Mouse (Mus musculus) heart, embryonic 14.5 days (tissue): ENCODE results near the gene Cnga2. TPM values are rescaled to one million over a fixed set of nuclear protein-coding genes. Genes with fewer than 3 reads are reported as not detected.
"Not testable (repeated sequence)": the region's sequence is repeated elsewhere in the genome, so short reads cannot be mapped to it uniquely, and the experiment has no call there.

Experiments used
- ATAC-seq: fragments of 200-750 bp; cut with Nextera tagmentation; 2 replicates; pipeline ENCODE4 v1.8.0; 2017; ENCODE audit warnings: low read depth, moderate TSS enrichment; ENCODE audit not compliant: insufficient number of reproducible peaks, insufficient read depth, low FRiP score
- H3K27ac ChIP-seq, 2 experiments: fragments of 200-500 bp in 1 of 2; fragments of 300-500 bp in 1 of 2; sonication (generic) in 1 of 2; replicated peaks in 1 of 2; 2 replicates each; pipeline ENCODE4 v1.5.1; 2012 to 2014; ENCODE audit warnings: low read depth in 2 of 2, low read length in 2 of 2, control low read depth in 1 of 2, mild to moderate bottlenecking in 1 of 2, mixed read lengths in 1 of 2; ENCODE audit not compliant: control insufficient read depth in 1 of 2, insufficient read depth in 1 of 2
- H3K27me3 ChIP-seq: fragments of 300-500 bp; sonication (generic); 2 replicates; pipeline ENCODE4 v1.6.1; 2014; ENCODE audit warnings: mild to moderate bottlenecking, low read length, control low read depth; ENCODE audit not compliant: control insufficient read depth, insufficient read depth
- H3K36me3 ChIP-seq: fragments of 300-500 bp; sonication (generic); 2 replicates; pipeline ENCODE4 v1.6.1; 2014; ENCODE audit warnings: mild to moderate bottlenecking, control low read depth, low read length, mixed read lengths; ENCODE audit not compliant: control insufficient read depth, insufficient read depth
- H3K4me1 ChIP-seq, 2 experiments: fragments of 200-500 bp in 1 of 2; fragments of 300-500 bp in 1 of 2; sonication (generic) in 1 of 2; 2 replicates each; pipeline ENCODE4 v1.6.1; 2012 to 2014; ENCODE audit warnings: low read length in 2 of 2, control low read depth in 1 of 2, mixed read lengths in 1 of 2; ENCODE audit not compliant: control insufficient read depth in 2 of 2, insufficient read depth in 2 of 2
- H3K4me2 ChIP-seq: fragments of 300-500 bp; sonication (generic); 2 replicates; pipeline ENCODE4 v1.6.1; 2014; ENCODE audit warnings: mild to moderate bottlenecking, low read length
- H3K4me3 ChIP-seq, 2 experiments: fragments of 200-500 bp in 1 of 2; fragments of 300-500 bp in 1 of 2; sonication (generic) in 1 of 2; 2 replicates each; pipeline ENCODE4 v1.5.1; 2012 to 2014; ENCODE audit warnings: low read length in 2 of 2, mild to moderate bottlenecking in 2 of 2, control low read depth in 1 of 2, low read depth in 1 of 2, moderate library complexity in 1 of 2; ENCODE audit not compliant: control insufficient read depth in 1 of 2, insufficient read depth in 1 of 2
- H3K9ac ChIP-seq: fragments of 300-500 bp; sonication (generic); 2 replicates; pipeline ENCODE4 v1.6.1; 2014; ENCODE audit warnings: mild to moderate bottlenecking, low read length
- H3K9me3 ChIP-seq: fragments of 300-500 bp; sonication (generic); 2 replicates; pipeline ENCODE4 v1.6.1; 2016; ENCODE audit warnings: low read length, control low read depth; ENCODE audit not compliant: control insufficient read depth
- whole genome bisulfite sequencing: fragments of 180-500 bp; shearing (Covaris S2); extraction: QIAGEN DNeasy Blood & Tissue Kit; methylation state at CpG from one replicate; pipeline ENCODE4 v1.1.7; 2014; 5-methylcytosine and 5-hydroxymethylcytosine counted together
- polyA plus RNA-seq: library from polyadenylated mRNA; unstranded; fragments of >200 nt; fragmentation: Nextera tagmentation; extraction: Ambion mirVana; gene quantifications from 2 replicates; pipeline ENCODE4 v1.2.1, GENCODE M21; 2014

Gene Cnga2
- polyA plus RNA-seq, 1 experiment from 2014 or later: 0.23 TPM

GRCm38 (mm10) chrX:71971325-71971724 lies 20.3 kb upstream of the Cnga2 start:
- Histone ChIP-seq H3K27ac (no peak overlapping the region), H3K4me2 (no peak overlapping the region), H3K9me3 (no peaks in the 10 kb centered on the region), H3K4me1 (no peaks in the 10 kb centered on the region), H3K27me3 (no peaks in the 10 kb centered on the region), H3K36me3 (no peaks in the 10 kb centered on the region), H3K9ac (no peak overlapping the region), H3K4me3 (no peak overlapping the region)
- WGBS: 65% methylated on average over 5 of the region's 5 CpGs
- no peak for ATAC-seq

DNA sequence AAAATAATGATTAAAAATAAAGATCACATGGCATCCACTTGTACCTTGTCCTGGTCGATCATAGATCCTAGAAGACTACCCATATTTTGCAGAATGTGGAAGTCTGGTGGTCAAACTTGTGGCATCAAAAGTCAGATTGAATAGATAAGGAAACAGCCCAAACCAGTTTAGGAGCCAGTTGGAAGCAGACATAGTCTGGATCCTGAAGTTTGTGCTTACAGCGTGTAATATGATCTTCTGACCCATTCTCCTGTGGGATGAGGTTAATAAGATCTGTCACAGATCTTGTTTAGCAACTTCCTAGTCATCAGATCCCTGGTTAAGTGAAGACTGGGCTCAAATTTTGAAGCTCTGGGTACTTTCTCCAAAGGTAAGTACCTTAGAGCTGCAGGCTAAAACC lies 19.0 kb upstream of the Cnga2 start, which contains the start of gene Fate1:
Fate1 (plus strand) TSS at position 301 of the 400 bp plus-strand sequence.
- Histone ChIP-seq H3K9me3 (no peaks in the 10 kb centered on the region), H3K27ac (no peak within 1 kb of the TSS), H3K27me3 (no peaks in the 10 kb centered on the region), H3K36me3 (no peaks in the 10 kb centered on the region), H3K9ac (no peak within 1 kb of the TSS), H3K4me3 (no peak within 1 kb of the TSS), H3K4me1 (no peaks in the 10 kb centered on the region), H3K4me2 (no peak within 1 kb of the TSS)
- WGBS: 68% methylated on average over 2 of the region's 2 CpGs
- ATAC-seq: no peak

DNA sequence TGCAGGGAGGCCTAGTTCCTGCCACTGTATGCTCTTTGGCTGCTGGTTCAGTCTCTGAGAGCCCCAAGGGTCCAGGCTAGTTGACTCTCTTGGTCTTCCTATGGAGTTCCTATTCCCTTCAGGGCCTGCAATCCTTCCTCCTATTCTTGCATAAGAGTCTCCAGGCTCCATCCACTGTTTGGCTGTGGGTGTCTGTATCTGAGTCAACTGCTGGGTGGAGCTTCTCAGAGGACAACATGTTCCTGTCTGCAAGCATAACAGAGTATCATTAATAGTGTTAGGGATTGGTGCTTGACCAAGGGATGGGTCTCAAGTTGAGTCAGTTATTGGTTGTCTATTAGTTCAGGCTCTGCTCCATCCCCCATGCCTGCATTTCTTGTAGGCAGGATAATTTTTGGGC lies 14.0 kb upstream of the Cnga2 start:
- not testable (repeated sequence) for ATAC-seq, H3K4me2 ChIP-seq, H3K27me3 ChIP-seq, H3K4me1 ChIP-seq, H3K9ac ChIP-seq, H3K27ac ChIP-seq, H3K9me3 ChIP-seq, H3K4me3 ChIP-seq, H3K36me3 ChIP-seq

DNA sequence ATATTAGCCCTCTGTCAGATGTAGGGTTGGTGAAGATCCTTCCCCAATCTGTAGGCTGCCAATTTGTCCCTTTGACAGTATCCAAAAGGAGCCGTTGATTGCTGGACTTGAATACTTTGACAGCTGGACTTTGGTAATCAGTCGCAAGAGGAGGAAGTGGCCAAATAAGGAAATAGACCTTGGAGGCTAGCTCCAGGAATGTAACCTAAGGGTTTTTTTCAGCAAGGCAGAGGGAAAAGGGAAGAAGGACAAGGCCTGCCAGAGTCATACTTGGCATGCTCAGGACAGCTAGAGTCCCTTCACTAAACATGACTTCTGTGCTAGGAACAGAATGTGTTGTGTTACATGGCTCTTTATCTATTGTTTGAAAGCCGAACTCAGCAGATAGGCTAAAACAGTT lies 11.2 kb upstream of the Cnga2 start:
- whole genome bisulfite sequencing: 37% methylated on average over 3 of the region's 3 CpGs
- no peak overlapping the region; a peak in 1 of 4 replicates for H3K27ac ChIP-seq
- no peak for ATAC-seq

DNA sequence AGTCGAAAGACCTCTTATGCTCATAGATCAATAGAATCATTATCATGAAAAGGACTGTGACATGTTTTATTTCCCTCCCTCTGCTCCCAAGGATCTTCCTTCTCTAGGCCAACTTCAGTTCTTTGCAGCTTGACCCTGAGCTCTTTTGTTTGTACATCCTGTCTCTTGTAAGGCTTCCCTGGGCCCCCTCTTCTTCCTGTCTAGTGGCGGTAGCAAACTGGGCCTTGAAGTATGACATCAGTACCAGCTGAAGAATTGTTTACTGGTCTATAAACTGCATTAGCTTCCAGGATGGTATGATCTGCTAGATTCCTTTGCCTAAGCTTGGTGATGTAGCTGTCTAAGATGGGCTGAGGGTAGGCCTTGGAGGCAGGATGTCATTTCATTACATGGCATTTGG lies 10.3 kb upstream of the Cnga2 start:
- Histone ChIP-seq H3K9ac (no peak overlapping the region), H3K4me3 (no peak overlapping the region), H3K4me1 (no peaks in the 10 kb centered on the region; a peak in 1 of 4 replicates), H3K4me2 (no peak overlapping the region), H3K27me3 (no peaks in the 10 kb centered on the region), H3K9me3 (no peaks in the 10 kb centered on the region), H3K27ac (no peak overlapping the region), H3K36me3 (no peaks in the 10 kb centered on the region)
- no peak for ATAC-seq
- 58% methylated on average over 2 of the region's 2 CpGs for WGBS

More for the DNA sequence above, 11.2 kb upstream of the Cnga2 start:
- no peak overlapping the region for H3K4me3 ChIP-seq
- H3K9ac ChIP-seq: no peak overlapping the region
- no peaks in the 10 kb centered on the region for H3K36me3 ChIP-seq
- no peaks in the 10 kb centered on the region for H3K9me3 ChIP-seq
- H3K27me3 ChIP-seq: no peaks in the 10 kb centered on the region
- H3K4me1 ChIP-seq: no peaks in the 10 kb centered on the region; a peak in 1 of 4 replicates
- no peak overlapping the region for H3K4me2 ChIP-seq

DNA sequence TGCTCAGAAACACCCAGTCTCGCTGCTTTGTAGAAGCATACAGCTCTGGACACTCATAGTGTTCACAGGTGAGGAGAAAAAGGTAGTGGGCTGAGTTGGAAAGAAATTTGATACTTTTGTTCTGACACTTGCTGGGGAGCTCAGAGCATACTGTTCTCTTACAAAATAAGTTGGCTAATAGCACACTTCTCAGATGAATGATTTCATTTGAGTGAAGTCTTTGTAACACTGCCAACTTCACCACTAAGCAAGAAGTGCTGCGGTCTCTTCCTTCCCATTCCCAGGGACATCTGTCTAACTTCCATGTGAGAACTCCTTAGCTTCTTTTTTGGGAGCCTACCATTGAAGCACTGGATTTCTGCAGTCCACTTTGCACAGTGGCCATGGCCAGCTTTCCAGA lies 8.4 kb upstream of the Cnga2 start:
- Histone ChIP-seq H3K9ac (no peak overlapping the region), H3K36me3 (no peaks in the 10 kb centered on the region), H3K27me3 (no peaks in the 10 kb centered on the region), H3K27ac (no peak overlapping the region), H3K4me3 (no peak overlapping the region), H3K4me1 (no peaks in the 10 kb centered on the region; a peak in 1 of 4 replicates), H3K4me2 (no peak overlapping the region), H3K9me3 (no peaks in the 10 kb centered on the region)
- WGBS: 75% methylated on average over 2 of the region's 2 CpGs
- ATAC-seq: no peak

DNA sequence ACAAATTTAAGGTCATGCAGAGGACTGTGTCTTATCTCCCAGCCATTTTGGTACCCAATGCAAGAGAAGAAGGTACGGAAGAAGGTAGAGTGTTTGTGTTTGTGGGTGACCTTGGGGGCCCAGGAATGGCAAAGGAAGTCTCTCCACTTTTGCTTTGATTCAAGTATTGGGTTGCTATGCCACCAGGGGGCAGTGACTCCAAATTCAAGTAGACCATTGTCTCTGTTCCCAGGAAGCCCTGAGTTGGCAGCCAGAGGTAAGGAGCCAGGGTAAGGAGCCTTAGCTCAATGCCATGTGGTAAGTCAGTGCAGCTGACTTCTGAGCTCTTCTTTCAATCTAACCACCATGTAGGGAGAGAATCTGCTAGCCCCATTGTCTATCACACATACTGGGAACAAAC lies 7.9 kb upstream of the Cnga2 start:
- Histone ChIP-seq H3K4me3 (no peak overlapping the region), H3K4me1 (no peaks in the 10 kb centered on the region; a peak in 1 of 4 replicates), H3K27me3 (no peaks in the 10 kb centered on the region), H3K9ac (no peak overlapping the region), H3K27ac (no peak overlapping the region), H3K9me3 (no peaks in the 10 kb centered on the region), H3K36me3 (no peaks in the 10 kb centered on the region), H3K4me2 (no peak overlapping the region)
- no peak for ATAC-seq
- 64% methylated on average over 1 of the region's 1 CpGs for WGBS

DNA sequence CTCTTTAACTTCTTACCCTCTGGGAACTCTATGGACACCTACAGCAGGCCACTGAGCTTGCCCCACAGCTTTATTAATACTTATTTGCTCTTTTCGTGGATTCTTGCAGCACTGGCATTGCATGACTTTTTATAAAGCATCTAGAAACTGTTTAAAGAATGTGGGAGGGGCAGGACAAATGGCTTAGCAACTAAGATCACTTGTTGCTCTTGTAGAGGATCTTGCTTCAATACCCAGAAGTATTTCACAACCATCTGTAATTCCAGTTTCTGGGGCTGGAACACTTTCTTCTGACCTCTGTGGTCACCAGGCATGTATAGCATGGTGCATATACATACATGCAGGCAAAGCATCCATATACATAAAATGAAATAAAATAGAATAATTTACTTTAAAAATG lies 4.3 kb downstream of the Cnga2 start:
- Histone ChIP-seq H3K27me3 (no peaks in the 10 kb centered on the region), H3K4me1 (no peaks in the 10 kb centered on the region), H3K36me3 (no peaks in the 10 kb centered on the region), H3K27ac (no peak overlapping the region), H3K4me2 (no peak overlapping the region), H3K9ac (no peak overlapping the region), H3K9me3 (no peaks in the 10 kb centered on the region), H3K4me3 (no peak overlapping the region)
- no peak for ATAC-seq
- 47% methylated on average over 1 of the region's 1 CpGs for WGBS
